Mouse (Mus musculus): Measurements from ENCODE around the gene Ralgapa2. TPM values are rescaled to one million over a fixed set of nuclear protein-coding genes. Genes with fewer than 3 reads are reported as not detected.

Gene Ralgapa2
- polyA plus RNA-seq, 1 experiment from 2014 or later, result 14.2 TPM

GRCm38 (mm10) chr2:146533118-146533949 is 21.2 kb upstream of the Ralgapa2 start:
- H3K36me3 ChIP-seq (replicated peaks; ENCODE audit: control insufficient read depth, insufficient read depth), result no peaks in the 10 kb centered on the region
- H3K27ac ChIP-seq, result no peak overlapping the region
- no peak overlapping the region for H3K4me2 ChIP-seq (replicated peaks)
- H3K9ac ChIP-seq, result no peak overlapping the region
- ATAC-seq (ENCODE audit: low FRiP score), result no peak
- H3K9me3 ChIP-seq (ENCODE audit: control insufficient read depth, low read length), result no peaks in the 10 kb centered on the region
- no peak for DNase-seq (ENCODE audit: low spot score)
- no peaks in the 10 kb centered on the region for H3K27me3 ChIP-seq (ENCODE audit: control insufficient read depth, insufficient read depth, low read length)
- 71% methylated on average over 8 of the region's 8 CpGs for WGBS
- H3K4me1 ChIP-seq (replicated peaks; ENCODE audit: control insufficient read depth, insufficient read depth, low read length), result no peaks in the 10 kb centered on the region
- no peak overlapping the region for H3K4me3 ChIP-seq (replicated peaks; ENCODE audit: low read length)

GRCm38 (mm10) chr2:146532493-146532892 is 20.3 kb upstream of the Ralgapa2 start:
- 96% methylated on average over 3 of the region's 3 CpGs for WGBS
- Histone ChIP-seq H3K4me1 (replicated peaks; ENCODE audit: control insufficient read depth, insufficient read depth, low read length) (no peaks in the 10 kb centered on the region), H3K4me3 (replicated peaks; ENCODE audit: low read length) (no peak overlapping the region), H3K36me3 (replicated peaks; ENCODE audit: control insufficient read depth, insufficient read depth) (no peaks in the 10 kb centered on the region), H3K9me3 (ENCODE audit: control insufficient read depth, low read length) (no peaks in the 10 kb centered on the region), H3K27ac (no peak overlapping the region), H3K9ac (no peak overlapping the region), H3K27me3 (ENCODE audit: control insufficient read depth, insufficient read depth, low read length) (no peaks in the 10 kb centered on the region), H3K4me2 (replicated peaks) (no peak overlapping the region)
- no peak for ATAC-seq (ENCODE audit: low FRiP score)
- DNase-seq (ENCODE audit: low spot score), result no peak

GRCm38 (mm10) chr2:146525483-146525882 is 13.3 kb upstream of the Ralgapa2 start:
- no peaks in the 10 kb centered on the region for H3K36me3 ChIP-seq (replicated peaks; ENCODE audit: control insufficient read depth, insufficient read depth)
- 68% methylated on average over 2 of the region's 2 CpGs for WGBS
- H3K4me2 ChIP-seq (replicated peaks), result no peak overlapping the region
- H3K27ac ChIP-seq, result no peak overlapping the region
- DNase-seq (ENCODE audit: low spot score), result no peak
- no peak for ATAC-seq (ENCODE audit: low FRiP score)
- no peaks in the 10 kb centered on the region for H3K9me3 ChIP-seq (ENCODE audit: control insufficient read depth, low read length)
- no peaks in the 10 kb centered on the region for H3K4me1 ChIP-seq (replicated peaks; ENCODE audit: control insufficient read depth, insufficient read depth, low read length)
- H3K4me3 ChIP-seq (replicated peaks; ENCODE audit: low read length), result no peak overlapping the region
- H3K9ac ChIP-seq, result no peak overlapping the region
- no peaks in the 10 kb centered on the region for H3K27me3 ChIP-seq (ENCODE audit: control insufficient read depth, insufficient read depth, low read length)

GRCm38 (mm10) chr2:146524685-146525415 is 12.7 kb upstream of the Ralgapa2 start:
- Histone ChIP-seq H3K4me3 (replicated peaks; ENCODE audit: low read length) (no peak overlapping the region), H3K4me1 (replicated peaks; ENCODE audit: control insufficient read depth, insufficient read depth, low read length) (no peaks in the 10 kb centered on the region), H3K9me3 (ENCODE audit: control insufficient read depth, low read length) (no peaks in the 10 kb centered on the region), H3K36me3 (replicated peaks; ENCODE audit: control insufficient read depth, insufficient read depth) (no peaks in the 10 kb centered on the region), H3K27me3 (ENCODE audit: control insufficient read depth, insufficient read depth, low read length) (no peaks in the 10 kb centered on the region), H3K9ac (no peak overlapping the region), H3K27ac (no peak overlapping the region), H3K4me2 (replicated peaks) (no peak overlapping the region)
- DNase-seq (ENCODE audit: low spot score) (no peak), ATAC-seq (ENCODE audit: low FRiP score) (no peak)
- WGBS, result 87% methylated on average over 4 of the region's 4 CpGs

GRCm38 (mm10) chr2:146516894-146517293 is 4.8 kb upstream of the Ralgapa2 start:
- Histone ChIP-seq H3K27me3 (ENCODE audit: control insufficient read depth, insufficient read depth, low read length) (no peaks in the 10 kb centered on the region), H3K36me3 (replicated peaks; ENCODE audit: control insufficient read depth, insufficient read depth) (no peaks in the 10 kb centered on the region), H3K9me3 (ENCODE audit: control insufficient read depth, low read length) (no peaks in the 10 kb centered on the region), H3K9ac (no peak overlapping the region), H3K4me2 (replicated peaks) (no peak overlapping the region), H3K4me1 (replicated peaks; ENCODE audit: control insufficient read depth, insufficient read depth, low read length) (no peaks in the 10 kb centered on the region), H3K27ac (no peak overlapping the region), H3K4me3 (replicated peaks; ENCODE audit: low read length) (no peak overlapping the region)
- ATAC-seq (ENCODE audit: low FRiP score) (no peak), DNase-seq (ENCODE audit: low spot score) (no peak)
- 87% methylated on average over 2 of the region's 2 CpGs for WGBS

GRCm38 (mm10) chr2:146515081-146515480 is 2.9 kb upstream of the Ralgapa2 start:
- Histone ChIP-seq H3K36me3 (replicated peaks; ENCODE audit: control insufficient read depth, insufficient read depth) (no peaks in the 10 kb centered on the region), H3K4me2 (replicated peaks) (no peak overlapping the region), H3K4me1 (replicated peaks; ENCODE audit: control insufficient read depth, insufficient read depth, low read length) (peaks cover 11% of the 10 kb centered on the region), H3K27ac (no peak overlapping the region), H3K9me3 (ENCODE audit: control insufficient read depth, low read length) (no peaks in the 10 kb centered on the region), H3K4me3 (replicated peaks; ENCODE audit: low read length) (no peak overlapping the region), H3K27me3 (ENCODE audit: control insufficient read depth, insufficient read depth, low read length) (no peaks in the 10 kb centered on the region), H3K9ac (no peak overlapping the region)
- no peak for ATAC-seq (ENCODE audit: low FRiP score)
- no peak for DNase-seq (ENCODE audit: low spot score)
- 75% methylated on average over 2 of the region's 2 CpGs for WGBS

GRCm38 (mm10) chr2:146512581-146512920 is 407 bp upstream of the Ralgapa2 start:
- Histone ChIP-seq H3K27me3 (ENCODE audit: control insufficient read depth, insufficient read depth, low read length) (no peaks in the 10 kb centered on the region), H3K4me3 (replicated peaks; ENCODE audit: low read length) (0 out of 2 replicates have a peak overlapping the region, but pooled peaks have one; percentile 87), H3K4me2 (replicated peaks) (peak overlapping the region; percentile 44), H3K36me3 (replicated peaks; ENCODE audit: control insufficient read depth, insufficient read depth) (no peaks in the 10 kb centered on the region), H3K4me1 (replicated peaks; ENCODE audit: control insufficient read depth, insufficient read depth, low read length) (peaks cover 17% of the 10 kb centered on the region), H3K9ac (no peak overlapping the region; the same call in 1 of the 2 replicates), H3K27ac (no peak overlapping the region), H3K9me3 (ENCODE audit: control insufficient read depth, low read length) (no peaks in the 10 kb centered on the region)
- DNase-seq (ENCODE audit: low spot score), result no peak
- no peak for ATAC-seq (ENCODE audit: low FRiP score)
- 83% methylated on average over 2 of the region's 2 CpGs for WGBS

GRCm38 (mm10) chr2:146511401-146511865 is 711 bp downstream of the Ralgapa2 start:
- Histone ChIP-seq H3K9ac (peak overlapping the region; percentile 88), H3K4me2 (replicated peaks) (peak overlapping the region; percentile 57), H3K36me3 (replicated peaks; ENCODE audit: control insufficient read depth, insufficient read depth) (no peaks in the 10 kb centered on the region), H3K27me3 (ENCODE audit: control insufficient read depth, insufficient read depth, low read length) (no peaks in the 10 kb centered on the region), H3K4me1 (replicated peaks; ENCODE audit: control insufficient read depth, insufficient read depth, low read length) (peaks cover 17% of the 10 kb centered on the region), H3K9me3 (ENCODE audit: control insufficient read depth, low read length) (no peaks in the 10 kb centered on the region), H3K4me3 (replicated peaks; ENCODE audit: low read length) (peak overlapping the region; percentile 87), H3K27ac (peak overlapping the region; percentile 65)
- DNase-seq (ENCODE audit: low spot score) (no peak), ATAC-seq (ENCODE audit: low FRiP score) (peak; percentile 1; the same call in 1 of the 2 replicates)
- WGBS, result under 1% methylated on average over 22 of the region's 22 CpGs

- DNase-seq (ENCODE audit: low spot score), result no peak
- no peaks in the 10 kb centered on the region for H3K27me3 ChIP-seq (ENCODE audit: control insufficient read depth, insufficient read depth, low read length)
- H3K36me3 ChIP-seq (replicated peaks; ENCODE audit: control insufficient read depth, insufficient read depth), result no peaks in the 10 kb centered on the region
Observed at GRCm38 (mm10) chr2:146510780-146511179, 1.4 kb downstream of the Ralgapa2 start.

More at GRCm38 (mm10) chr2:146510780-146511179, 1.4 kb downstream of the Ralgapa2 start:
- no peak for ATAC-seq (ENCODE audit: low FRiP score)
- H3K9ac ChIP-seq, result peak overlapping the region; percentile 88
- 29% methylated on average over 1 of the region's 1 CpGs for WGBS
- peak overlapping the region; percentile 57 for H3K4me2 ChIP-seq (replicated peaks)
- no peak overlapping the region for H3K27ac ChIP-seq
- no peaks in the 10 kb centered on the region for H3K9me3 ChIP-seq (ENCODE audit: control insufficient read depth, low read length)
- peak overlapping the region; percentile 87 for H3K4me3 ChIP-seq (replicated peaks; ENCODE audit: low read length)
- peaks cover 17% of the 10 kb centered on the region for H3K4me1 ChIP-seq (replicated peaks; ENCODE audit: control insufficient read depth, insufficient read depth, low read length)
